9 mouse cellular contexts compared by ENCODE assay signal in the genomic region with DNA sequence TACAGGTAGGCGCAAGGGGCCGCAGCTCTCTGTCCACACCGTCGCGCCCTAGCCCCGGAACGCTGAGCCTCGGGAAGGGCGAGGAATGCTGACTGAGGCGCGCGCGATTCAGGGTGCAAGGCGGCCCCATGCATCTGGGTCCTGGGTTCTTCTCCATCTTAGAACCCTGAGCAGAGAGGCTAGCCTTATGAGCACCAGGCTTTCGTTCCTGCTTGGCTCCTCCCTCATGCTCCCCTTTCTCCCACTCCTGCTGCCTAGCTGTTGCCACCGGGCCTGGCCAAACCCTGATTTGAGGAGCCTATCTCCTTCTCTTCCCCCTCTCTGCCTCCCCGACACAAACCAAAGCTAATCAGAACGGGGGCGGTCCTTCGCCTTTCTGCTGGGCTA. TPM values are rescaled to one million over a fixed set of nuclear protein-coding genes. Genes with fewer than 3 reads are reported as not detected.
DNase-seq lines count a peak whose midpoint lies in the region; ATAC-seq and TF ChIP-seq lines count a peak whose summit lies in the region.
"Not testable (repeated sequence)": the region's sequence is repeated elsewhere in the genome, so short reads cannot be mapped to it uniquely, and the experiment has no call there.
"Had no signal": no experiment of that assay in that cellular context is flagged by ENCODE, and none has a peak within 500 bp of the region (broad histone marks: within the 10 kb centered on the region; RNA-seq: fewer than 3 reads in every experiment).

No protein-coding gene starts in this region.

- not testable (repeated sequence) for H3K27ac ChIP-seq in forebrain, embryonic 10.5 days; heart, embryonic 11.5 days (ENCODE audit: low read depth, low read length); kidney, embryonic 14.5 days (ENCODE audit: low read depth, low read length); liver, embryonic 12.5 days; neural tube, embryonic 14.5 days (ENCODE audit: low read depth, low read length)
- peak overlapping the region; percentile 93 for H3K27ac ChIP-seq in left cerebral cortex, adult 2 months

- peak; percentile 80 for DNase-seq in cerebellum, adult 8-10 months
- DNase-seq in forebrain, embryonic 10.5 days (ENCODE audit: extremely low spot score, low spot score), result not testable (repeated sequence)
- DNase-seq in left cerebral cortex, adult 2 months (ENCODE audit: extremely low spot score in 1 of 2, low spot score in 2 of 2), result peak; percentile 69 to 78
- DNase-seq in thymus, postnatal 4 days, result peak; percentile 13

- H3K4me1 ChIP-seq in forebrain, embryonic 10.5 days; heart, embryonic 11.5 days (ENCODE audit: control insufficient read depth, insufficient read depth, low read length); kidney, embryonic 14.5 days (ENCODE audit: control insufficient read depth, insufficient read depth, low read length); liver, embryonic 12.5 days; neural tube, embryonic 14.5 days (ENCODE audit: control insufficient read depth, insufficient read depth, low read length): not testable (repeated sequence)

- ATAC-seq in heart, embryonic 11.5 days (replicated peaks; ENCODE audit: insufficient number of reproducible peaks, low FRiP score, low TSS enrichment); kidney, embryonic 14.5 days (ENCODE audit: low FRiP score, low TSS enrichment); liver, embryonic 12.5 days: not testable (repeated sequence)
- ATAC-seq in neural tube, embryonic 14.5 days (ENCODE audit: low read depth), result peak; percentile 58

- not testable (repeated sequence) for H3K27me3 ChIP-seq in forebrain, embryonic 10.5 days (ENCODE audit: poor library complexity, severe bottlenecking); heart, embryonic 11.5 days (ENCODE audit: control insufficient read depth, insufficient read depth, low read length); kidney, embryonic 14.5 days (ENCODE audit: control insufficient read depth, insufficient read depth, low read length); liver, embryonic 12.5 days (replicated peaks); neural tube, embryonic 14.5 days (ENCODE audit: control insufficient read depth, insufficient read depth, low read length)

- H3K9me3 ChIP-seq in forebrain, embryonic 10.5 days; heart, embryonic 11.5 days (replicated peaks; ENCODE audit: control insufficient read depth, low read length); kidney, embryonic 14.5 days (ENCODE audit: control insufficient read depth, low read length); liver, embryonic 12.5 days (replicated peaks); neural tube, embryonic 14.5 days (ENCODE audit: control insufficient read depth, low read length): not testable (repeated sequence)

- under 1% methylated on average over 20 of the region's 20 CpGs for WGBS in forebrain, embryonic 10.5 days
- 1% methylated on average over 12 of the region's 20 CpGs for WGBS in heart, embryonic 11.5 days (ENCODE audit: insufficient replicate concordance)
- WGBS in kidney, embryonic 14.5 days, result 1% methylated on average over 6 of the region's 20 CpGs
- WGBS in liver, embryonic 12.5 days (ENCODE audit: insufficient replicate concordance), result 3% methylated on average over 18 of the region's 20 CpGs
- 3% methylated on average over 6 of the region's 20 CpGs for WGBS in neural tube, embryonic 14.5 days

- H3K9ac ChIP-seq in heart, embryonic 11.5 days (ENCODE audit: low read depth, low read length); kidney, embryonic 14.5 days (ENCODE audit: low read depth, low read length); liver, embryonic 12.5 days; neural tube, embryonic 14.5 days (replicated peaks; ENCODE audit: low read depth, low read length): not testable (repeated sequence)

- peak overlapping the region; percentile 44 for H3K4me3 ChIP-seq in forebrain, embryonic 10.5 days
- H3K4me3 ChIP-seq in heart, embryonic 11.5 days (ENCODE audit: low read depth, low read length), result 0 out of 2 replicates have a peak overlapping the region, but pooled peaks have one; percentile 8
- H3K4me3 ChIP-seq in kidney, embryonic 14.5 days (ENCODE audit: low read length); liver, embryonic 12.5 days: not testable (repeated sequence)
- peak overlapping the region; percentile 60 for H3K4me3 ChIP-seq in left cerebral cortex, adult 2 months
- H3K4me3 ChIP-seq in neural tube, embryonic 14.5 days (ENCODE audit: low read depth, low read length), result peak overlapping the region; percentile 21

- TF ChIP-seq CTCF in left cerebral cortex, adult 2 months (IDR thresholded peaks at IDR 0.05), result not testable (repeated sequence)

- intact Hi-C loops in left cerebral cortex, adult 2 months (cut with DNase I), result not testable (repeated sequence)

- H3K4me2 ChIP-seq in heart, embryonic 11.5 days, result peak overlapping the region; percentile 42; the same call in 1 of the 2 replicates
- peak overlapping the region; percentile 39; the same call in 1 of the 2 replicates for H3K4me2 ChIP-seq in kidney, embryonic 14.5 days (replicated peaks; ENCODE audit: low read depth, low read length)
- H3K4me2 ChIP-seq in liver, embryonic 12.5 days, result peak overlapping the region; percentile 39; the same call in 1 of the 2 replicates
- H3K4me2 ChIP-seq in neural tube, embryonic 14.5 days (ENCODE audit: low read depth, low read length), result peak overlapping the region; percentile 30; the same call in 1 of the 2 replicates

- not testable (repeated sequence) for H3K36me3 ChIP-seq in forebrain, embryonic 10.5 days (replicated peaks); heart, embryonic 11.5 days (ENCODE audit: control insufficient read depth, insufficient read depth, low read length); kidney, embryonic 14.5 days (ENCODE audit: control insufficient read depth, insufficient read depth, low read length); liver, embryonic 12.5 days; neural tube, embryonic 14.5 days (ENCODE audit: control insufficient read depth, insufficient read depth, low read length)

RNA-seq across cellular contexts. Expression of gene Tmem181a, which starts 0.4 kb away (rescaled TPM):
- polyA plus RNA-seq in forebrain, embryonic 10.5 days (2016; fragmentation: Nextera tagmentation; extraction: Ambion mirVana), result 22.7 and 23.3 TPM in 2 replicates
- 18.6 and 24.5 TPM in 2 replicates for polyA plus RNA-seq in heart, embryonic 11.5 days (2014; fragmentation: Nextera tagmentation; extraction: Ambion mirVana)
- 8.4 and 15.8 TPM in 2 replicates for polyA plus RNA-seq in kidney, embryonic 14.5 days (2014; fragmentation: Nextera tagmentation; extraction: Ambion mirVana)
- total RNA-seq in left cerebral cortex, adult 2 months (2021), result 10 to 100 TPM; 62.8 to 63.6 TPM
- polyA plus RNA-seq in liver, embryonic 12.5 days (2016; fragmentation: Nextera tagmentation; extraction: Ambion mirVana), result 5.3 and 5.6 TPM in 2 replicates
- polyA plus RNA-seq in neural tube, embryonic 14.5 days (2014; fragmentation: Nextera tagmentation; extraction: Ambion mirVana), result 63.1 and 66.8 TPM in 2 replicates
- polyA plus RNA-seq: G1E had no signal
